ENCODE assay signal across 10 mouse cellular contexts in the genomic region with DNA sequence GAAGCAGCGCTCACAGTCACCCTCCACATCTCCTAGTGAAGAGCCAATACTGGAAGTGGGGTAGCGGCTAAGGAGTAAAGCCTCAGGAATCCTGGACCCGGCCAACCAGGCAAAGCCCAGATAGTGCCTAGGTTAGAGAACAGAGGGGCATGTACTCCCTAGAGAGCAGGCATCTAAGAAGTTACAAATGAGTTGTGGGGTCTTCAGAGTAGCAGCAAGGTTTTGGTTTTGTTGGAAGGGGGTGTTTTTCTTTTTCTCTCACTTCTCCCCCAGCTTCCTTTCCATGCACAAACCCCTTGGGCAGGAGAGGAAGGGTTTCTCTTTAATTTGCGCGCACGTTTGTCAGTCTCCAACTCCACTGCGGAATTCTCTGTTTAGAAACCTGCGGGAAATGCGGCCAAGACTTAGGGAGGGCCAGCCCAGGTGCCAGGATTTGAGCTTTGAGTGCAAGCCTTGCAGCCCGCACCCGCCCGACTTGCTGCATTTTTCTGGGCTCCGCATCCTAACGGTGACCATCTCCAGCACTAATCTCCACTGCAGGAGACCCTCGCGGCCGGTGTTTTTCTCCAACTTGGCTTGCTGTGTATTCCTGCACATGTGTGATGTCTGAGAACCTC. TPM values are rescaled to one million over a fixed set of nuclear protein-coding genes. Genes with fewer than 3 reads are reported as not detected.
DNase-seq lines count a peak whose midpoint lies in the region; ATAC-seq and TF ChIP-seq lines count a peak whose summit lies in the region.
"Had no signal": no experiment of that assay in that cellular context is flagged by ENCODE, and none has a peak within 500 bp of the region (broad histone marks: within the 10 kb centered on the region; RNA-seq: fewer than 3 reads in every experiment).

No protein-coding gene starts in this region.

- H3K9ac ChIP-seq in heart, postnatal 0 days (replicated peaks; ENCODE audit: low read depth, low read length), result no peak overlapping the region
- H3K9ac ChIP-seq in midbrain, embryonic 14.5 days (replicated peaks; ENCODE audit: low read length), result peak overlapping the region; percentile 61

- no peaks in the 10 kb centered on the region for H3K9me3 ChIP-seq in heart, postnatal 0 days (replicated peaks; ENCODE audit: control insufficient read depth, low read length)
- H3K9me3 ChIP-seq in hindbrain, embryonic 10.5 days, result no peaks in the 10 kb centered on the region
- no peaks in the 10 kb centered on the region for H3K9me3 ChIP-seq in midbrain, embryonic 14.5 days (ENCODE audit: control insufficient read depth, low read length)

- H3K36me3 ChIP-seq in heart, postnatal 0 days (replicated peaks; ENCODE audit: control insufficient read depth, insufficient read depth, low read length), result no peaks in the 10 kb centered on the region
- H3K36me3 ChIP-seq in hindbrain, embryonic 10.5 days, result no peaks in the 10 kb centered on the region
- no peaks in the 10 kb centered on the region for H3K36me3 ChIP-seq in midbrain, embryonic 14.5 days (ENCODE audit: control insufficient read depth, insufficient read depth, low read length)
- no peaks in the 10 kb centered on the region for H3K36me3 ChIP-seq in thymus, adult 2 months (ENCODE audit: control insufficient read depth, insufficient read depth, low read length)

- no peak for DNase-seq in heart, postnatal 0 days (ENCODE audit: low spot score)
- no peak for DNase-seq in heart, adult 18-20 months
- peak; percentile 27 for DNase-seq in brain, adult 2 months (ENCODE audit: low read depth, low spot score)
- peak; percentile 22 for DNase-seq in hindbrain, embryonic 10.5 days (ENCODE audit: low spot score)
- DNase-seq in midbrain, embryonic 14.5 days, result peak; percentile 46
- DNase-seq in testis, postnatal 14 days (ENCODE audit: low spot score), result no peak
- no peak for DNase-seq in left cerebral cortex, postnatal 14 days (ENCODE audit: low spot score in 2 of 2)
- DNase-seq in thymus, adult 2 months, result no peak

- TF ChIP-seq CTCF in heart, postnatal 0 days (IDR thresholded peaks at IDR 0.05; ENCODE audit: low read depth), result no peak
- no peak for TF ChIP-seq CTCF in thymus, adult 2 months (IDR thresholded peaks at IDR 0.05; ENCODE audit: borderline replicate concordance, control insufficient read depth, extremely low read depth, insufficient read depth, low read length, poor library complexity)

- WGBS in heart, postnatal 0 days, result 1% methylated on average over 17 of the region's 17 CpGs
- WGBS in hindbrain, embryonic 10.5 days, result under 1% methylated on average over 17 of the region's 17 CpGs
- whole genome bisulfite sequencing in midbrain, embryonic 14.5 days, result under 1% methylated on average over 17 of the region's 17 CpGs
- 6% methylated on average over 17 of the region's 17 CpGs for WGBS in thymus, adult 2 months

- H3K27me3 ChIP-seq in heart, postnatal 0 days (ENCODE audit: control insufficient read depth, insufficient read depth, low read length), result peaks cover 57% of the 10 kb centered on the region
- H3K27me3 ChIP-seq in hindbrain, embryonic 10.5 days (ENCODE audit: insufficient read depth, poor library complexity, severe bottlenecking), result peaks cover 74% of the 10 kb centered on the region
- H3K27me3 ChIP-seq in midbrain, embryonic 14.5 days (ENCODE audit: control insufficient read depth, insufficient read depth, low read length), result peaks cover 36% of the 10 kb centered on the region
- no peaks in the 10 kb centered on the region; the same call in 1 of the 2 replicates for H3K27me3 ChIP-seq in thymus, adult 2 months (ENCODE audit: control insufficient read depth, insufficient read depth, low read length)

- TF ChIP-seq EP300 in heart, postnatal 0 days (IDR thresholded peaks at IDR 0.05; ENCODE audit: low read depth), result no peak

- intact Hi-C loops in left cerebral cortex, postnatal 14 days (cut with DNase I), result no loop called here

- no peaks in the 10 kb centered on the region for H3K4me1 ChIP-seq in heart, postnatal 0 days (ENCODE audit: control insufficient read depth, insufficient read depth)
- H3K4me1 ChIP-seq in hindbrain, embryonic 10.5 days (replicated peaks), result peaks cover 33% of the 10 kb centered on the region
- H3K4me1 ChIP-seq in midbrain, embryonic 14.5 days (ENCODE audit: control insufficient read depth, insufficient read depth, low read length), result peaks cover 22% of the 10 kb centered on the region; the same call in 1 of the 2 replicates
- no peaks in the 10 kb centered on the region for H3K4me1 ChIP-seq in thymus, adult 2 months (replicated peaks; ENCODE audit: control insufficient read depth, insufficient read depth, low read length)

- TF ChIP-seq POLR2A in thymus, adult 2 months (IDR thresholded peaks at IDR 0.05; ENCODE audit: control insufficient read depth, extremely low read depth, insufficient read depth, low read length, poor library complexity), result no peak

- H3K4me3 ChIP-seq in heart, postnatal 0 days (ENCODE audit: low read depth, low read length), result peak overlapping the region; percentile 42
- peak overlapping the region; percentile 64 for H3K4me3 ChIP-seq in hindbrain, embryonic 10.5 days
- H3K4me3 ChIP-seq in midbrain, embryonic 14.5 days (replicated peaks; ENCODE audit: low read depth, low read length), result peak overlapping the region; percentile 56
- H3K4me3 ChIP-seq in thymus, adult 2 months (ENCODE audit: control insufficient read depth, insufficient read depth, low read length), result no peak overlapping the region

- no peak for ATAC-seq in heart, postnatal 0 days (ENCODE audit: insufficient read depth, low read depth)
- ATAC-seq in midbrain, embryonic 14.5 days (ENCODE audit: low FRiP score, low TSS enrichment), result no peak

- peak overlapping the region; percentile 65 for H3K4me2 ChIP-seq in heart, postnatal 0 days (ENCODE audit: low read depth, low read length)
- H3K4me2 ChIP-seq in midbrain, embryonic 14.5 days (ENCODE audit: low read length), result peak overlapping the region; percentile 95

- H3K27ac ChIP-seq in heart, postnatal 0 days (ENCODE audit: low read depth), result no peak overlapping the region
- no peak overlapping the region for H3K27ac ChIP-seq in hindbrain, embryonic 10.5 days
- H3K27ac ChIP-seq in midbrain, embryonic 14.5 days (replicated peaks; ENCODE audit: low read depth, low read length), result peak overlapping the region; percentile 61; the same call in 1 of the 2 replicates
- no peak overlapping the region for H3K27ac ChIP-seq in thymus, adult 2 months (ENCODE audit: control insufficient read depth, insufficient read depth, low read length)

RNA-seq across cellular contexts. Expression of a gene that starts 1.1 kb away (rescaled TPM):
- 7.0 TPM in 1 of 2 replicates, not detected in the other for total RNA-seq in heart, postnatal 0 days (2014; rRNA removed; ENCODE audit: low replicate concordance)
- 0.53 and 0.97 TPM in 2 replicates for polyA plus RNA-seq in heart, postnatal 0 days (2015; fragmentation: Nextera tagmentation; extraction: Ambion mirVana)
- total RNA-seq in heart, adult 18-20 months (2021), result not detected
- 0.30 and 0.57 TPM in 2 replicates for polyA plus RNA-seq in hindbrain, embryonic 10.5 days (2016; fragmentation: Nextera tagmentation; extraction: Ambion mirVana)
- 9.9 and 13.0 TPM in 2 replicates for polyA plus RNA-seq in midbrain, embryonic 14.5 days (2014; fragmentation: Nextera tagmentation; extraction: Ambion mirVana)
- 10 to 100 TPM; 10.2 to 11.0 TPM for total RNA-seq in left cerebral cortex, postnatal 14 days (2021)
- polyA plus RNA-seq in thymus, adult 2 months (2012; rRNA removed), result 0.18 and 0.20 TPM in 2 replicates
- total RNA-seq: MEL had no signal
- polyA plus RNA-seq: liver, adult 2 months had no signal

Comparison
In these comparisons a context has a peak if more than half of its experiments do, and no peak if none do; other contexts are left out.
1. DNase-seq: peak in brain, adult 2 months (single experiment), hindbrain, embryonic 10.5 days (single experiment) and midbrain, embryonic 14.5 days (single experiment); none in heart, postnatal 0 days (single experiment), heart, adult 18-20 months (0 of 2), testis, postnatal 14 days (single experiment), left cerebral cortex, postnatal 14 days (0 of 2) and thymus, adult 2 months (single experiment).